Mouse (Mus musculus) kidney, adult 9 months (tissue): ENCODE measurements at regions not wholly inside any gene's neighbourhood (a gene's known extent, or its start where the extent isn't known, plus 50 kb on each side); places are given as distances from the start of the nearest gene placed in this dataset.

Source experiments
- DNase-seq: peaks from one replicate; pipeline ENCODE4 v3.0.0; 2022

- no peak for DNase-seq
Observed at GRCm38 (mm10) chr12:16477572-16477971, 133.2 kb downstream of the Lpin1 start.

GRCm38 (mm10) chr12:16474361-16475080 lies 136.2 kb downstream of the Lpin1 start:
- peak; percentile 42 for DNase-seq

GRCm38 (mm10) chr12:16457419-16457818 lies 153.3 kb downstream of the Lpin1 start:
- no peak for DNase-seq

GRCm38 (mm10) chr12:16450771-16451435 lies 159.9 kb downstream of the Lpin1 start:
- DNase-seq: no peak

GRCm38 (mm10) chr12:16438717-16439116 lies 172.0 kb downstream of the Lpin1 start:
- DNase-seq: no peak

- DNase-seq: no peak
Observed at GRCm38 (mm10) chr12:16436961-16437360, 173.8 kb downstream of the Lpin1 start.

GRCm38 (mm10) chr12:16436255-16436654 lies 174.5 kb downstream of the Lpin1 start:
- DNase-seq: no peak

- DNase-seq: no peak
Observed at GRCm38 (mm10) chr12:16434739-16435138, 176.0 kb downstream of the Lpin1 start.

GRCm38 (mm10) chr12:16434225-16434624 lies 176.5 kb downstream of the Lpin1 start:
- DNase-seq: no peak

- no peak for DNase-seq
Observed at GRCm38 (mm10) chr12:16425980-16426379, 184.8 kb downstream of the Lpin1 start.

GRCm38 (mm10) chr12:16424526-16424925 lies 186.2 kb downstream of the Lpin1 start:
- no peak for DNase-seq

- DNase-seq: no peak
Observed at GRCm38 (mm10) chr12:16395720-16396119, 215.0 kb downstream of the Lpin1 start.

- no peak for DNase-seq
Observed at GRCm38 (mm10) chr12:16392851-16393250, 217.9 kb downstream of the Lpin1 start.

GRCm38 (mm10) chr12:16391630-16392269 lies 219.0 kb downstream of the Lpin1 start:
- DNase-seq: no peak

- no peak for DNase-seq
Observed at GRCm38 (mm10) chr12:16391163-16391562, 219.6 kb downstream of the Lpin1 start.

- DNase-seq: no peak
Observed at GRCm38 (mm10) chr12:16387035-16387434, 223.7 kb downstream of the Lpin1 start.

GRCm38 (mm10) chr12:16384396-16384795 lies 226.4 kb downstream of the Lpin1 start:
- no peak for DNase-seq

GRCm38 (mm10) chr12:16383499-16383935 lies 227.2 kb downstream of the Lpin1 start:
- peak; percentile 10 for DNase-seq

GRCm38 (mm10) chr12:16382417-16382988 lies 228.3 kb downstream of the Lpin1 start:
- no peak for DNase-seq

GRCm38 (mm10) chr12:16381026-16381425 lies 229.7 kb downstream of the Lpin1 start:
- no peak for DNase-seq

- DNase-seq: no peak
Observed at GRCm38 (mm10) chr12:16380346-16380745, 230.4 kb downstream of the Lpin1 start.

- no peak for DNase-seq
Observed at GRCm38 (mm10) chr12:16379415-16379814, 231.4 kb downstream of the Lpin1 start.

- no peak for DNase-seq
Observed at GRCm38 (mm10) chr12:16378501-16378900, 232.3 kb downstream of the Lpin1 start.
